Mouse (Mus musculus) erythroblast, embryonic 14.5 days (primary cell): Measurements from ENCODE around the gene Get4.

Experiments
- GATA1 ChIP-seq: IDR thresholded peaks from 2 replicates; pipeline ENCODE4 v1.6.1; 2012; ENCODE audit warnings: low read length, inconsistent platforms, mixed read lengths
- TAL1 ChIP-seq: IDR thresholded peaks from 3 replicates; pipeline ENCODE4 v1.6.1; 2012; ENCODE audit warnings: low read length, inconsistent platforms, mixed read lengths

DNA sequence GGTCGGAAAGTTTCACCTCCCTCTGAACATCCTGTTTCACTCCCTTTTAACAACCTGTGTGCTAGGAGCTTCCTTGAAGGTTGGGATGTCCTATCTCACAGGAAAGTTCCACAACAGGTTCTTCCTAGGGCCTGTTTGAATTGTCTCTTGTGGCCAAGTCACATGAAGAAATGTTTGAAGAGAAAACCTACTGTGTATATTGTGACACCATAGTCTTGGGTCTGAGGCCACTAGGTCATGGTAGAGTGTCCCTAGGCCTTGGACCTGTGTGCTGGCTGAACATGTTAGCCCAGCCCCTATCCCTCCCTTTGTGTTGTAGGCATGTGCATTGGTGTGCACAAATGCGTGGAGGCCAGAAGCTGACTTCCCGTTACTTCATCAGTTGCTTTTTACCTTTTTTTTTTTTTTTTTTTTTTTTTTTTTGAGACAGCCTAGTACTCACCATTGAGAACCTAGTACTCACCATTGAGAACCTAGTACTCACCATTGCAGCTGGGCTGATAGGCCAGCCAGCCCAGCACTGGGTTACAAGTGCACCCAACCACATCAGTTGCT, 4.2 kb downstream of the Get4 start:
- TF ChIP-seq TAL1 = no peak
- no peak for TF ChIP-seq GATA1
